Mouse (Mus musculus): ENCODE data around the gene Prdm13.

GRCm38 (mm10) chr4:21726912-21727614 is 41.3 kb upstream of the Prdm13 start:
- TF ChIP-seq E2F4 (IDR thresholded peaks at IDR 0.05; ENCODE audit: insufficient replicate concordance, low read depth, low read length): no peak
- no peak for TF ChIP-seq UBTF (IDR thresholded peaks at IDR 0.05; ENCODE audit: low read depth, low read length)
